Mouse (Mus musculus) adrenal gland, adult (tissue): ENCODE results near the gene Gnl3.

Experiments used
- DNase-seq, 2 experiments: peaks; one replicate each; pipeline ENCODE4 v3.0.0; 2022 to 2023; ENCODE audit warnings: low spot score in 1 of 2; ENCODE audit not compliant: inconsistent age in 2 of 2

The Gnl3 gene

GRCm38 (mm10) chr14:31018860-31019291, at the start of gene Gnl3, which contains the start of gene Pbrm1:
TSS of gene Gnl3 (minus strand) at chr14:31019152.
TSS of gene Pbrm1 (plus strand) at chr14:31019138.
- DNase-seq = peak; percentile 98 to 99

DNA sequence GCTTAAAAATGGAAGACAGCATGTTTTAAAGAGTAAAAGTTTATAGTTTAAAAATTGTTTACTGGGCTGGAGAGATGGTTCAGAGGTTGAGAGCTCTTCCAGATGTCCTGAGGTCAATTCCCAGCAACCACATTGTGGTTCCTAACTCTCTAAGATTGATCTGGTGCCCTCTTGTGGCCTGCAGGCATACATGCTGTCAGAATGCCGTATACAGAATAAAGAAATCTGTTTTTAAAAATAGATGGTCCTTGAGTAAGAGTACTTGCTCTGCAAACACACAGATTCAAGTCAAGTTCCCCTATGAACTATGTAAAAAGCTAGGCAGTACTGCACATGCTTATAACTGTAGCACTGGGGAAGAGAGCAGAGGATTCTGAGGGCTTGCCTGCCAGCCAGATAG, 43.3 kb upstream of the Gnl3 start:
- peak in 1 of 2 experiments; percentile 45 for DNase-seq

DNA sequence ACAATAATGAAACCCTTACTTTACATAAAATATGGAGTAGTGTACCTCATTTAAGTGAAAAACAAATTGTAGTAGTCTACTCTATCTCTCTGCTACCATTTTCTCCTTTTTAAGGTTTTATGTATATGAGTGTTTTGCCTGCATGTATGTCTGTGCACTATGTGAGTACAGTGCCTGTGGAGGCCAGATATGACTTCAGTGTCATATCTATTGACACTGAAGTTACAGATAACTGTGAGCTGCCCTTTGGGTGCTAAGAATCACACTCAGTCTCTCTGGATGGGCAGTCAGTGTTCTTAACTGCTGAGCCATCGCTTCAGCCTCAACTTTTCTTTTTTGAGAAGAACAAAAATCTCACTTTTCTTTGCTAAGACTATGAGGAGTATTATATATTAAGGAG, 26.9 kb upstream of the Gnl3 start:
- DNase-seq = no peak

- no peak for DNase-seq
Observed at GRCm38 (mm10) chr14:31045296-31045695, 26.3 kb upstream of the Gnl3 start.

DNA sequence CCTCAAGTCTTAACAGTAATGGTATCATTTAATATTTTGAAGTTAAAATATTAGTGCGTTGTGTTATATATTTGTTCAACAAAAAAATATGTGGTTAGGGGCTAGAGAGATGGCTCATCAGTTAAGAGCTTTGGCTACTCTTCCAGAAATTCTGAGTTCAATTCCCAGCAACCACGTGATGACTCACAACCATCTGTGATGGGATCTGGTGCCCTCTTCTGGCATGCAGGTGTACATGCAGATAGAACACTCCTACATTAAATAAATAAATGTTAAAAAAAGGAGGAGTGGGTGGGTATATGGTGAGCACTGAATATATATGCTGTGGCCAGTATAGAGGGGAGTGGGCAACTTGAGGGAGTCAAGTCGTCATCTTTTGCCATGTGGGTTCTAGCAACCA, 6.8 kb upstream of the Gnl3 start:
- DNase-seq = peak in 1 of 2 experiments; percentile 46

- DNase-seq = no peak
Observed at GRCm38 (mm10) chr14:31022579-31022978, 3.6 kb upstream of the Gnl3 start.

- DNase-seq = peak in 1 of 2 experiments; percentile 84
Observed at GRCm38 (mm10) chr14:31019331-31020205, 616 bp upstream of the Gnl3 start.

DNA sequence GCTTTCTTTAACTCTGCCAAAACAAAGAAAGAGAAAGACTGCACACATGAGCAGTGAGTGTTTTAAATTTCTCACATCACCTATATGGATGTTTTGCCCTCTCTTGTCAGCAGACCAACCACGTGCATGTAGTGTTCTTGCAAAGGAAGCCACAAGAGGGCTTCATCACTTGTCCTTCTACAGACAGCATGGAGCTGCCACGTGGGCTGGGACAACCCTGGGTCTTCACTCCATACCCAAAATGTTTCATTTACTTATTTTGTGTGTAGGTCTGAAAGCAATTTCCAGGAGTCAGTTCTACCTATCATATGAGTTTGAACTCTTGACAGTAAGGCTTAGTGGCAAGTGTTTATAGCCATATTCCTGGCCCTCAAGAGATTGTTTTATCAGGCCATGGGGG, 1.1 kb downstream of the Gnl3 start:
- DNase-seq = peak; percentile 29 to 65

GRCm38 (mm10) chr14:31016063-31016462, 2.9 kb downstream of the Gnl3 start:
- DNase-seq = no peak

DNA sequence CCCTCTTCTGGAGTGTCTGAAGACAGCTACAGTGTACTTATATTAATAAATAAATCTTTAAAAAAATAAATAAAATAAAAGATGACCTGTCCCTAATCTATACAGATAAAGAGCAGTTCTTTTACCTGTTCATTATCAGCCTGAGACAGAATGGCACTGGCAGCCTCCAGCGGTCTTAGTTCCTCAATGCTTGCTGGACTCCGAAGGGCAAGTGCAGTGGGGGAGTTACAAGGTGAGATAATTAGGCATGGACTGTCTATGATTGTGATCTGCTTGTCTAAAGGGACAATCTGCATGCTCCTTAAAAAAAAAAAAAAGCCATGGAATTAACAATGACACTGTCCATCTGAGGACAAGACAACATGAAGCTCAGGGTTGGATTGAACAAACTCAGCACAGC, 5.0 kb downstream of the Gnl3 start:
- no peak for DNase-seq

- no peak for DNase-seq
Observed at GRCm38 (mm10) chr14:31011588-31011987, 7.4 kb downstream of the Gnl3 start.

- DNase-seq = no peak
Observed at GRCm38 (mm10) chr14:31006779-31007178, 12.2 kb downstream of the Gnl3 start.

- DNase-seq = no peak
Observed at GRCm38 (mm10) chr14:31004527-31004926, 14.4 kb downstream of the Gnl3 start.

GRCm38 (mm10) chr14:31001307-31002205, 17.4 kb downstream of the Gnl3 start, which contains the start of the genes Glt8d1 and Spcs1:
TSS of gene Glt8d1 (plus strand) at chr14:31001400.
TSS of gene Spcs1 (minus strand) at chr14:31001672.
- peak; percentile 90 to 98 for DNase-seq

GRCm38 (mm10) chr14:31000816-31001306, 18.1 kb downstream of the Gnl3 start:
- DNase-seq = no peak

GRCm38 (mm10) chr14:31000356-31000755, 18.6 kb downstream of the Gnl3 start:
- DNase-seq = no peak

DNA sequence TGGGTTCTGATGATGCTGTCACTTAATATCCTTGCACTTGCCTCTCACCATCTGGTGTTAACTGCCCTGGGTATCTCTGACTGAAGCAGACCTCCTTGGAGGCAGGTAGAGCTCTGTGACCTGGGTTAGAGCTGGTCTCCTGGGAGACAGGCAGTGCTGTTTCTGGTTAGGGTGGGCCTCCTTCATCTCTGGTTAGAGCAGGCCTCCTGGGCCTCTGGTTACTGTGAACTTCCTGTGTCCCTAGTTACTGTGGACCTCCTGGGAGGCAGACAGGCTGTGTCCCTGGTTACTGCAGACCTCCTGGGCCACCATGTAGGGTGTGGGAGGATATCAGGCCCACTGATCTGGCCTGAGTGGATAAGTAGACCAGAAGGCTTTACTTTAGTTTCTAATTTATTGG, 22.5 kb downstream of the Gnl3 start:
- no peak for DNase-seq

- no peak for DNase-seq
Observed at GRCm38 (mm10) chr14:30976222-30976621, 42.7 kb downstream of the Gnl3 start.

GRCm38 (mm10) chr14:30974204-30974603, 44.7 kb downstream of the Gnl3 start:
- DNase-seq = peak; percentile 58 to 67
